Comparison of ENCODE assay signal across 12 mouse cellular contexts in the genomic region with DNA sequence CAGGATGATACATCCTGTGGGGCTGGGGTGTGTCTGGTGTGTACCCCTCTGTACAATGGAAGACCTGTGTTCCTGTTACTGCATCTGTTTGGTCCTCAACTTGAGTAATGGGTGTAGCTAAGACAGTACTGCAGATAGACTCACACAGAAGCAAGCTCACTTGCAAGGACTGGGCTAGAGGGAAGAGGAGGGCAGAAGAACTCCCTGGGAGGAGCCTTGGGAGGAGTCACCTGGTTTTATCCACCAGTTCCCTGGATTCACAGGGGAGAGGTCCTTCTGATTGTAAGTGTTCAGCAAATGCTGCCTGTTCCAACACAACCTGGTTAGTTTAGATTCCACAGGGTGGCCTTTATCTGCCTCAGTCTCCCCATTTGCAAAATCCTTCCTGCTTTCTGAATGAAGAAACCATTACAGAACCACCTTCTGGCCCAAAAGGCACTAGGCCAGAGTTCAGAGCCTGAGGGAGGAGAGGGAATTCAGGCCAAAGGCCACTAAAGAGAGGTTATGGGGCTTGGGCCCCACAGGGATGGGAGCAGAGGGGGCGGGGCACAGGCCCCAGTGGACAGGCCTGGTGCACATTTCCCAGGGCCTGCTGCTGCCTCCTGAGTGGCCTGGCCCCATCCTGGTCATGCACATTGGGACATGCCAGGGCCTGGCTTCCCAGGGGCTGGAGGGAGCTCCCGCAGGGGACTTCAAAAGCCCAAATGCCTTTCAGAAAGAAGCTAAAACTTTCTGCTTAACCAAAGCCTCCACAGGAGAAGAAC. TPM values are rescaled to one million over a fixed set of nuclear protein-coding genes. Genes with fewer than 3 reads are reported as not detected.
DNase-seq lines count a peak whose midpoint lies in the region; ATAC-seq and TF ChIP-seq lines count a peak whose summit lies in the region.
"Had no signal": no experiment of that assay in that cellular context is flagged by ENCODE, and none has a peak within 500 bp of the region (broad histone marks: within the 10 kb centered on the region; RNA-seq: fewer than 3 reads in every experiment).

No protein-coding gene starts in this region.

- no peaks in the 10 kb centered on the region for H3K36me3 ChIP-seq in liver, adult 2 months (ENCODE audit: control insufficient read depth, insufficient read depth, low read length)
- H3K36me3 ChIP-seq in hindbrain, embryonic 13.5 days, result no peaks in the 10 kb centered on the region
- no peaks in the 10 kb centered on the region for H3K36me3 ChIP-seq in midbrain, embryonic 15.5 days (replicated peaks)
- H3K36me3 ChIP-seq: liver, embryonic 12.5 days had no signal

- no peak overlapping the region for H3K27ac ChIP-seq in liver, adult 2 months (replicated peaks; ENCODE audit: insufficient read depth, low read depth, low read length)
- H3K27ac ChIP-seq in hindbrain, embryonic 13.5 days, result peak overlapping the region; percentile 36
- H3K27ac ChIP-seq in midbrain, embryonic 15.5 days, result 0 out of 2 replicates have a peak overlapping the region, but pooled peaks have one; percentile 17
- H3K27ac ChIP-seq: heart, adult 2 months; kidney, postnatal 0 days; liver, embryonic 12.5 days had no signal

- no peak for ATAC-seq in hindbrain, embryonic 13.5 days (ENCODE audit: low FRiP score)
- no peak for ATAC-seq in midbrain, embryonic 15.5 days (replicated peaks)
- ATAC-seq in inflammation-experienced regulatory T-cells, adult 6 months, result no peak
- ATAC-seq in erythroblast, adult 5-6 weeks (replicated peaks; ENCODE audit: low FRiP score, poor library complexity, severe bottlenecking), result no peak
- ATAC-seq: liver, embryonic 12.5 days had no signal

- H3K79me2 ChIP-seq in liver, adult 2 months (ENCODE audit: control insufficient read depth, insufficient read depth, low read length), result no peaks in the 10 kb centered on the region

- H3K4me1 ChIP-seq in liver, adult 2 months (ENCODE audit: control insufficient read depth, insufficient read depth, low read length), result no peaks in the 10 kb centered on the region; the same call in 1 of the 2 replicates
- H3K4me1 ChIP-seq in hindbrain, embryonic 13.5 days (replicated peaks), result peaks cover 35% of the 10 kb centered on the region
- peaks cover 16% of the 10 kb centered on the region for H3K4me1 ChIP-seq in midbrain, embryonic 15.5 days
- H3K4me1 ChIP-seq: liver, embryonic 12.5 days had no signal

- TF ChIP-seq POLR2A in liver, adult 2 months (IDR thresholded peaks at IDR 0.05; ENCODE audit: extremely low read depth, insufficient read depth, low read length), result no peak

- H3K27me3 ChIP-seq in liver, adult 2 months (ENCODE audit: control insufficient read depth, insufficient read depth, low read length), result peaks cover 3% of the 10 kb centered on the region; the same call in 1 of the 2 replicates
- peaks cover 8% of the 10 kb centered on the region; the same call in 1 of the 2 replicates for H3K27me3 ChIP-seq in hindbrain, embryonic 13.5 days
- no peaks in the 10 kb centered on the region for H3K27me3 ChIP-seq in midbrain, embryonic 15.5 days (replicated peaks)

- no peak overlapping the region for H3K9ac ChIP-seq in liver, adult 2 months (ENCODE audit: low read depth, low read length)
- no peak overlapping the region for H3K9ac ChIP-seq in hindbrain, embryonic 13.5 days
- H3K9ac ChIP-seq in midbrain, embryonic 15.5 days, result no peak overlapping the region
- H3K9ac ChIP-seq: liver, embryonic 12.5 days had no signal

- H3K4me3 ChIP-seq in liver, adult 2 months (ENCODE audit: insufficient read depth, low read depth, low read length), result no peak overlapping the region
- no peak overlapping the region for H3K4me3 ChIP-seq in hindbrain, embryonic 13.5 days
- H3K4me3 ChIP-seq in midbrain, embryonic 15.5 days, result no peak overlapping the region
- H3K4me3 ChIP-seq: heart, adult 2 months; liver, embryonic 12.5 days; megakaryocyte, embryonic 14.5 days had no signal

- 83% methylated on average over 2 of the region's 2 CpGs for WGBS in liver, adult 2 months
- 4% methylated on average over 2 of the region's 2 CpGs for WGBS in hindbrain, embryonic 13.5 days
- WGBS in midbrain, embryonic 15.5 days, result 5% methylated on average over 2 of the region's 2 CpGs

- no peaks in the 10 kb centered on the region for H3K9me3 ChIP-seq in hindbrain, embryonic 13.5 days
- H3K9me3 ChIP-seq in midbrain, embryonic 15.5 days, result no peaks in the 10 kb centered on the region
- H3K9me3 ChIP-seq: liver, embryonic 12.5 days; megakaryocyte, embryonic 14.5 days had no signal

- no peak overlapping the region for H3K4me2 ChIP-seq in hindbrain, embryonic 13.5 days
- no peak overlapping the region for H3K4me2 ChIP-seq in midbrain, embryonic 15.5 days
- H3K4me2 ChIP-seq: liver, embryonic 12.5 days had no signal

- no peak for TF ChIP-seq CTCF in liver, adult 2 months (IDR thresholded peaks at IDR 0.05; ENCODE audit: low read depth, low read length)

- DNase-seq in liver, adult 2 months (ENCODE audit: extremely low read depth, low read depth, low spot score), result peak; percentile 51
- no peak for DNase-seq in liver
- DNase-seq in embryo, embryonic 11 days, result peak; percentile 44
- DNase-seq in Muller cell, postnatal 12 days (ENCODE audit: inconsistent ontology term), result no peak

RNA-seq across cellular contexts. Expression of a gene that starts 7.8 kb away (rescaled TPM):
- total RNA-seq in liver, adult 2 months (2014; rRNA removed), result 0.18 and 0.20 TPM in 2 replicates
- polyA plus RNA-seq in liver, adult 2 months (2012; rRNA removed), result 0.31 and 0.88 TPM in 2 replicates
- 39.6 and 39.9 TPM in 2 replicates for polyA plus RNA-seq in hindbrain, embryonic 13.5 days (2015; fragmentation: Nextera tagmentation; extraction: Ambion mirVana)
- 35.1 and 35.7 TPM in 2 replicates for polyA plus RNA-seq in midbrain, embryonic 15.5 days (2015; fragmentation: Nextera tagmentation; extraction: Ambion mirVana)
- polyA plus RNA-seq in inflammation-experienced regulatory T-cells, adult 6 months (2017; shearing (Covaris generic)), result under 1 TPM in 1 of 3 experiments, not detected in 2; 0.42 TPM
- not detected in 2 replicates for total RNA-seq in erythroblast, adult 5-6 weeks (2015; ENCODE audit: low replicate concordance)
- total RNA-seq in erythroblast, adult 5-6 weeks (2017; ENCODE audit: low replicate concordance), result 3.2 TPM in 1 of 2 replicates, not detected in the other

Comparison
In these comparisons a context has a peak if more than half of its experiments do, and no peak if none do; other contexts are left out.
1. DNase-seq: peak in liver, adult 2 months (single experiment) and embryo, embryonic 11 days (single experiment); none in liver (single experiment) and Muller cell, postnatal 12 days (single experiment).
2. RNA of a gene that starts 7.8 kb away (polyA plus RNA-seq): 39.6 to 39.9 TPM in hindbrain, embryonic 13.5 days and 35.1 to 35.7 TPM in midbrain, embryonic 15.5 days; 0.31 to 0.88 TPM in liver, adult 2 months and 0.42 TPM in inflammation-experienced regulatory T-cells, adult 6 months; every median in the first group is over 10 times any median in the second.